Mouse (Mus musculus): Measurements from ENCODE around the gene Calm5. TPM values are rescaled to one million over a fixed set of nuclear protein-coding genes. Genes with fewer than 3 reads are reported as not detected.

The Calm5 gene
- total RNA-seq, 1 experiment: not detected

DNA sequence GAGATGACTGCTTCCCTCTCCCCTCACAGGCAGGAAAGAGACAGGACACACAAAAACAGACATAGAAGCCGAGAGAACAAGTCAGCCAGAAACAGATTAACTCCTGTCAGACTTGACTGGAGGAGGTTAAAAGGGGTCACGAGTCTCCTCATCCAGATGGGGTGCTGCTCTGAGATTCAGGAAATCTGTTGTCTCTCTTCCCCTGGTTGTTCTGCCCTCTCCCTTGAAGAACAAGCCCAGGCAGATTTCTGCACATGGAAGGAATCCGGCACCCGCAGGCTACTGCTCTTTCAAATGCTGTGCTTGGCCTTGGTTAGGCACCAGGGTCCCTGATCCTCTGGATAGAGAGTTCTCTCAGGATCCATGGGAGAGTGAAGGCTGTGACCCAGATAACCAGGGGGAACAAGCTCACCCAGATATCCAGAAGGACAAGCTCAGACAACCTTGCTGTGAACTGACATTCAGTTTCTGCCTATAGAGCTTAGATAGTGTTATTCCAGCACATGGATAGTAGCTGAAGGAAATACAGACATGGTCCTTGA is 23.8 kb downstream of the Calm5 start:
- no peak overlapping the region for H3K9ac ChIP-seq (ENCODE audit: insufficient read depth, low read depth, low read length, poor library complexity, severe bottlenecking)
- no peaks in the 10 kb centered on the region for H3K4me1 ChIP-seq (ENCODE audit: control insufficient read depth in 2 of 2, insufficient read depth in 2 of 2, low read length in 2 of 2, poor library complexity in 1 of 2)
- in situ Hi-C loops (cut with MboI; ENCODE audit: low sequenced_read_pairs in 2 of 2, unreplicated experiment in 2 of 2): loop anchor here in 1 of 2 experiments (25.0 kb wide), 1 partner anchor 215 kb away; no protein-coding TSS in a partner anchor
- H3K27ac ChIP-seq (ENCODE audit: insufficient read depth, low read depth, low read length, poor library complexity, severe bottlenecking): no peak overlapping the region; the same call in 1 of the 2 replicates
- H3K36me3 ChIP-seq (ENCODE audit: control insufficient read depth, insufficient read depth, low read length, poor library complexity, severe bottlenecking): peaks cover 4% of the 10 kb centered on the region; the same call in 1 of the 2 replicates
- no peak overlapping the region for H3K4me3 ChIP-seq (ENCODE audit: insufficient read depth in 1 of 2, low read depth in 1 of 2, low read length in 2 of 2, poor library complexity in 1 of 2, severe bottlenecking in 1 of 2)
- DNase-seq (ENCODE audit: low read depth, low spot score): no peak
- no peak for TF ChIP-seq ZC3H11A (IDR thresholded peaks at IDR 0.05; ENCODE audit: borderline replicate concordance, low read depth, low read length)
- TF ChIP-seq MAFK (IDR thresholded peaks at IDR 0.05; ENCODE audit: insufficient read depth, low read depth, low read length): no peak
- no peak for TF ChIP-seq HCFC1 (IDR thresholded peaks at IDR 0.05; ENCODE audit: borderline replicate concordance, insufficient read depth, low read length)
- no peak for TF ChIP-seq ZNF384 (IDR thresholded peaks at IDR 0.05; ENCODE audit: low read depth, low read length)
- no peak for TF ChIP-seq CHD2 (IDR thresholded peaks at IDR 0.05; ENCODE audit: low read depth, low read length)
- H3K9me3 ChIP-seq (ENCODE audit: control insufficient read depth, insufficient read depth, low read depth, low read length): no peaks in the 10 kb centered on the region

DNA sequence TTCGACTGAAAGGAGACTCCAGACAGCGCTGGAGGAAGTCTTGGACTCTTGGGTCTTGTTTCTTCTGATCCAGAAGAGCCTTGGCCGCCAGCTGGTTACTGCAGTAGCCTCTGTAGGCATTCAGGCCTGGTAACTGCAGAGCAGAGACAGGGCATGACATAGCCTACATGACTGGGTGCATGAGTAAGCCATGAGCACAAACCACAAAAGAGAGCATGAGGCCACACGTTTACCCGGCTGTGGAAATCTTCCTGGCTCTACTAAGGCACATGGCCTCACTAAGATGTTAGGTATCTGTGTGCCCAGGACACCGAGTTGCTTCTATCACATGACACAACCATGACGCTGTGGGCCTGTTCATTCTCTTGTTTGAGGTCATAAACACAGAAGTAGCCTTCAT is 32.7 kb downstream of the Calm5 start:
- Histone ChIP-seq H3K4me3 (ENCODE audit: insufficient read depth in 1 of 2, low read depth in 1 of 2, low read length in 2 of 2, poor library complexity in 1 of 2, severe bottlenecking in 1 of 2) (no peak overlapping the region), H3K4me1 (ENCODE audit: control insufficient read depth in 2 of 2, insufficient read depth in 2 of 2, low read length in 2 of 2, poor library complexity in 1 of 2) (peaks cover 0 to 2% of the 10 kb centered on the region in 2 experiments; a peak in 1 of 4 replicates), H3K27ac (ENCODE audit: insufficient read depth, low read depth, low read length, poor library complexity, severe bottlenecking) (no peak overlapping the region), H3K36me3 (ENCODE audit: control insufficient read depth, insufficient read depth, low read length, poor library complexity, severe bottlenecking) (peaks cover 37% of the 10 kb centered on the region), H3K9ac (ENCODE audit: insufficient read depth, low read depth, low read length, poor library complexity, severe bottlenecking) (no peak overlapping the region), H3K9me3 (ENCODE audit: control insufficient read depth, insufficient read depth, low read depth, low read length) (no peaks in the 10 kb centered on the region)
- no peak for TF ChIP-seq MAFK (IDR thresholded peaks at IDR 0.05; ENCODE audit: insufficient read depth, low read depth, low read length)
- in situ Hi-C loops (cut with MboI; ENCODE audit: low sequenced_read_pairs in 2 of 2, unreplicated experiment in 2 of 2): loop anchor here in 1 of 2 experiments (25.0 kb wide), 1 partner anchor 224 kb away; no protein-coding TSS in a partner anchor
- no peak for DNase-seq (ENCODE audit: low read depth, low spot score)

DNA sequence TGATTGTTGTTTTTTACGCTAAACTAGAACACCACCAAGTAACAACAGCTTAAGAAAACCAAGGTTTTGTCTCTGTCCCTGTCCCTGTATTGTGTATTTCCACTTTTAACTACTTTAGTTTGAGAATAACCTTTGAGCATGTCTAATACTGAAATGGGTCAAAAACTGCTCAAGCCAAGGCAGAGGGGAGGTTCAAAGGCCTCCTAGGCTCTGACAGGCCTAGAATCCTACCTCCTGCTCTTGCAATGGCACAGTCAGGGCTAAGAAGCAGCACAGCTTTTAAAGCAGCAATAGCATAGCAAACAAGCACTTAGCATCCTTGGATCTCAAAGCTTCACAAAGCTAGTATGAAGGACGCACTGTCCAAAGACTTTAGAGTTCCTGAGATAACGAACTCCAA is 35.1 kb downstream of the Calm5 start:
- in situ Hi-C loops (cut with MboI; ENCODE audit: low sequenced_read_pairs in 2 of 2, unreplicated experiment in 2 of 2): loop anchor here in 1 of 2 experiments (25.0 kb wide), 1 partner anchor 227 kb away; no protein-coding TSS in a partner anchor
- Histone ChIP-seq H3K9me3 (ENCODE audit: control insufficient read depth, insufficient read depth, low read depth, low read length) (no peaks in the 10 kb centered on the region), H3K4me1 (ENCODE audit: control insufficient read depth in 2 of 2, insufficient read depth in 2 of 2, low read length in 2 of 2, poor library complexity in 1 of 2) (peaks cover 3 to 6% of the 10 kb centered on the region in 2 experiments; a peak in 2 of 4 replicates), H3K36me3 (ENCODE audit: control insufficient read depth, insufficient read depth, low read length, poor library complexity, severe bottlenecking) (peaks cover 31% of the 10 kb centered on the region), H3K9ac (ENCODE audit: insufficient read depth, low read depth, low read length, poor library complexity, severe bottlenecking) (no peak overlapping the region), H3K4me3 (ENCODE audit: insufficient read depth in 1 of 2, low read depth in 1 of 2, low read length in 2 of 2, poor library complexity in 1 of 2, severe bottlenecking in 1 of 2) (no peak overlapping the region), H3K27ac (ENCODE audit: insufficient read depth, low read depth, low read length, poor library complexity, severe bottlenecking) (no peak overlapping the region)
- no peak for TF ChIP-seq ZC3H11A (IDR thresholded peaks at IDR 0.05; ENCODE audit: borderline replicate concordance, low read depth, low read length)
- TF ChIP-seq ZNF384 (IDR thresholded peaks at IDR 0.05; ENCODE audit: low read depth, low read length): no peak
- TF ChIP-seq HCFC1 (IDR thresholded peaks at IDR 0.05; ENCODE audit: borderline replicate concordance, insufficient read depth, low read length): no peak
- TF ChIP-seq MAFK (IDR thresholded peaks at IDR 0.05; ENCODE audit: insufficient read depth, low read depth, low read length): no peak
- no peak for TF ChIP-seq CHD2 (IDR thresholded peaks at IDR 0.05; ENCODE audit: low read depth, low read length)
- no peak for DNase-seq (ENCODE audit: low read depth, low spot score)

DNA sequence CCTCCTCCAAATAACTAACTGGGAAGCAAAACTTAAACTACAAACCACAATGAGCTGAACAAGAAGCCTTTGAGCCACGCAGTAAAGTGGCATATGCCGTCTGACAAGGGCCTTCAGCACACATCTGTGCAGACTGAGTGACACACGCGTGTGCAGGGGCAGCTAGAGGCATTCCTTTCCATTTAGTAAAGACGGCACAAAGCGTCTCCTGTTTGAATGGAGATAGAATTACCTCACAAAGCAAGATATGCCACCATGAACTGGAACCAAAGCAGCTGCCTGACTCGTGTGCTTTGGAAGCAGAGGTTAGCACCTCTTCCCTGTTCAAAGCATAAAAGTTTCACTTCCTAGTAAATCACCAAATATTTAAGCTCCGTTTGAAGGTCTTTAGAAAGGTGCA is 36.1 kb downstream of the Calm5 start:
- Histone ChIP-seq H3K27ac (ENCODE audit: insufficient read depth, low read depth, low read length, poor library complexity, severe bottlenecking) (no peak overlapping the region), H3K9me3 (ENCODE audit: control insufficient read depth, insufficient read depth, low read depth, low read length) (no peaks in the 10 kb centered on the region), H3K4me1 (ENCODE audit: control insufficient read depth in 2 of 2, insufficient read depth in 2 of 2, low read length in 2 of 2, poor library complexity in 1 of 2) (peaks cover 5 to 6% of the 10 kb centered on the region in 2 experiments; a peak in 2 of 4 replicates), H3K9ac (ENCODE audit: insufficient read depth, low read depth, low read length, poor library complexity, severe bottlenecking) (no peak overlapping the region), H3K4me3 (ENCODE audit: insufficient read depth in 1 of 2, low read depth in 1 of 2, low read length in 2 of 2, poor library complexity in 1 of 2, severe bottlenecking in 1 of 2) (no peak overlapping the region), H3K36me3 (ENCODE audit: control insufficient read depth, insufficient read depth, low read length, poor library complexity, severe bottlenecking) (peaks cover 26% of the 10 kb centered on the region)
- no peak for DNase-seq (ENCODE audit: low read depth, low spot score)
- in situ Hi-C loops (cut with MboI; ENCODE audit: low sequenced_read_pairs in 2 of 2, unreplicated experiment in 2 of 2): loop anchor here in 1 of 2 experiments (25.0 kb wide), 1 partner anchor 228 kb away; no protein-coding TSS in a partner anchor
- TF ChIP-seq ZNF384 (IDR thresholded peaks at IDR 0.05; ENCODE audit: low read depth, low read length): no peak
- no peak for TF ChIP-seq CHD2 (IDR thresholded peaks at IDR 0.05; ENCODE audit: low read depth, low read length)
- TF ChIP-seq HCFC1 (IDR thresholded peaks at IDR 0.05; ENCODE audit: borderline replicate concordance, insufficient read depth, low read length): no peak
- TF ChIP-seq MAFK (IDR thresholded peaks at IDR 0.05; ENCODE audit: insufficient read depth, low read depth, low read length): no peak
- TF ChIP-seq ZC3H11A (IDR thresholded peaks at IDR 0.05; ENCODE audit: borderline replicate concordance, low read depth, low read length): no peak
